10 mouse cellular contexts compared by ENCODE assay signal in genomic region chr2:150971856-150972255, GRCm38 (mm10).
"Had no signal": no experiment of that assay in that cellular context is flagged by ENCODE, and none has a peak within 500 bp of the region (broad histone marks: within the 10 kb centered on the region; RNA-seq: fewer than 3 reads in every experiment).

No protein-coding gene starts in this region.

- H3K4me1 ChIP-seq: intestine, embryonic 15.5 days; kidney, embryonic 15.5 days; limb, embryonic 15.5 days; lung, embryonic 15.5 days had no signal

- H3K9ac ChIP-seq: intestine, embryonic 15.5 days; kidney, embryonic 15.5 days; limb, embryonic 15.5 days; liver, embryonic 15.5 days; lung, embryonic 15.5 days had no signal

- H3K4me3 ChIP-seq: intestine, embryonic 15.5 days; kidney, embryonic 15.5 days; limb, embryonic 15.5 days; liver, embryonic 15.5 days; lung, embryonic 15.5 days had no signal

- H3K9me3 ChIP-seq: intestine, embryonic 15.5 days; kidney, embryonic 15.5 days; limb, embryonic 15.5 days; liver, embryonic 15.5 days; lung, embryonic 15.5 days had no signal

- ATAC-seq: intestine, embryonic 15.5 days had no signal

- H3K27me3 ChIP-seq: intestine, embryonic 15.5 days; kidney, embryonic 15.5 days; limb, embryonic 15.5 days; liver, embryonic 15.5 days; lung, embryonic 15.5 days had no signal

- H3K27ac ChIP-seq: intestine, embryonic 15.5 days; kidney, embryonic 15.5 days; limb, embryonic 15.5 days; liver, embryonic 15.5 days; lung, embryonic 15.5 days had no signal

- H3K4me2 ChIP-seq: intestine, embryonic 15.5 days; kidney, embryonic 15.5 days; limb, embryonic 15.5 days; liver, embryonic 15.5 days; lung, embryonic 15.5 days had no signal

- DNase-seq: kidney, adult 18-20 months; kidney, postnatal 14 days; lung, postnatal 14 days; midbrain, embryonic 14.5 days; thymus, postnatal 36 days had no signal
